Mouse (Mus musculus) bone marrow, adult 2 months (tissue): Measurements from ENCODE around the gene Ptpru.

Source experiments
- CTCF ChIP-seq: fragments of 200-500 bp; IDR thresholded peaks from 2 replicates; pipeline ENCODE4 v1.5.1; 2011; ENCODE audit warnings: low read length, control low read depth; ENCODE audit not compliant: control insufficient read depth, insufficient read depth
- POLR2A ChIP-seq: fragments of 200-500 bp; IDR thresholded peaks from 2 replicates; pipeline ENCODE4 v1.6.1; 2011; ENCODE audit warnings: low read depth, mild to moderate bottlenecking, control low read depth, low read length, borderline replicate concordance; ENCODE audit not compliant: control insufficient read depth

DNA sequence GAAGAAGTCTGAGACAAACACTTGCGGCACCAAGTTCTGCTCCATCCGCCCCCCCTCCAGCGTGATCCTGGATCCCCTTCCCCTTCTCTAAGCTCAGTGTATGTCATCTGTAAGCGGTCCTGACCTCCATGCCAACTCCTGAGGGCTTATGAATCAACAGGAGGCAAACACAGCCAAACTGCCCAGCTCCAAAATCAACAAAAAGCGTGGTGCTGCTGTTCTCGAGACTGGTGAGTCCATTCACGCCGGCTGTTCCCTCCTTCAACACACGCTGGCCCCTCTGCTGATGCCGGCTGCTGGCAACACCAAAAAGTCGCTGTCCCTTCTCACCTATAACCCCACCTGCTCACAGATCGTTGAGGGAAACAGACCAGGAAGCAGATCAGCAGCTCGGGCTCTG, 95.1 kb downstream of the Ptpru start:
- no peak for TF ChIP-seq POLR2A
- TF ChIP-seq CTCF, result no peak
